Mouse (Mus musculus): ENCODE measurements around the gene Serpinb6a. TPM values are rescaled to one million over a fixed set of nuclear protein-coding genes. Genes with fewer than 3 reads are reported as not detected.
A peak's percentile ranks its signal among the peaks of the same experiment; 100 is the strongest.
"Not testable (repeated sequence)": the region's sequence is repeated elsewhere in the genome, so short reads cannot be mapped to it uniquely, and the experiment has no call there.

The Serpinb6a gene
- polyA plus RNA-seq, 1 experiment from 2014 or later, result 39.3 TPM

- H3K9ac ChIP-seq (replicated peaks; ENCODE audit: low read depth, low read length); ATAC-seq (ENCODE audit: low read depth); H3K27me3 ChIP-seq (ENCODE audit: control insufficient read depth, insufficient read depth, low read length); H3K4me2 ChIP-seq (ENCODE audit: low read depth, low read length); H3K4me3 ChIP-seq (ENCODE audit: low read depth, low read length); H3K27ac ChIP-seq (ENCODE audit: low read depth, low read length); H3K36me3 ChIP-seq (ENCODE audit: control insufficient read depth, insufficient read depth, low read length); H3K9me3 ChIP-seq (ENCODE audit: control insufficient read depth, low read length); H3K4me1 ChIP-seq (ENCODE audit: control insufficient read depth, insufficient read depth, low read length): not testable (repeated sequence)
Observed at GRCm38 (mm10) chr13:33937587-33937986, 65.0 kb downstream of the Serpinb6a start.

DNA sequence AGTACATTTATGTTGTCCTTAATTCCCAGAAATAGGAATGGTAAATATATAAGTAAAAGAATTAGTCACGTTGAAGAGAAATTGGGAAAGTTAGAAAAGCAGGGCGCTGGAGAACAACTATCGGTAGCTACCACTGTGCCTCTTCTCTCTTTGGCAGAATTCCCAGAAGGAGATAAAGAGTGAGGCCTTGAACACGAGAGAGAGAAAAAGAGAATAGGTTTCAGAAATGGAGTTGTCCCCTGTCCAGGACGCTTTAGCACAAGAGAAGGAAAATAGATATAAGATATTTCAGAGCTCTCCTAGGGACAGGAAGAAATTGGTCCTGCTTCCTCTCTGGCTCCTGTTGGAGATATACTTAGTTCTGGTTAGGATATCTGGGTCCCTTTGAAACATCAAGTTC, 65.4 kb downstream of the Serpinb6a start:
- Histone ChIP-seq H3K9ac (replicated peaks; ENCODE audit: low read depth, low read length) (no peak overlapping the region), H3K27me3 (ENCODE audit: control insufficient read depth, insufficient read depth, low read length) (no peaks in the 10 kb centered on the region), H3K4me1 (ENCODE audit: control insufficient read depth, insufficient read depth, low read length) (0 out of 2 replicates have a peak, but pooled peaks cover 4% of the 10 kb centered on the region), H3K36me3 (ENCODE audit: control insufficient read depth, insufficient read depth, low read length) (no peaks in the 10 kb centered on the region), H3K9me3 (ENCODE audit: control insufficient read depth, low read length) (no peaks in the 10 kb centered on the region), H3K4me3 (ENCODE audit: low read depth, low read length) (no peak overlapping the region), H3K4me2 (ENCODE audit: low read depth, low read length) (no peak overlapping the region), H3K27ac (ENCODE audit: low read depth, low read length) (no peak overlapping the region)
- no peak for ATAC-seq (ENCODE audit: low read depth)
- 67% methylated on average over 5 of the region's 5 CpGs for WGBS

DNA sequence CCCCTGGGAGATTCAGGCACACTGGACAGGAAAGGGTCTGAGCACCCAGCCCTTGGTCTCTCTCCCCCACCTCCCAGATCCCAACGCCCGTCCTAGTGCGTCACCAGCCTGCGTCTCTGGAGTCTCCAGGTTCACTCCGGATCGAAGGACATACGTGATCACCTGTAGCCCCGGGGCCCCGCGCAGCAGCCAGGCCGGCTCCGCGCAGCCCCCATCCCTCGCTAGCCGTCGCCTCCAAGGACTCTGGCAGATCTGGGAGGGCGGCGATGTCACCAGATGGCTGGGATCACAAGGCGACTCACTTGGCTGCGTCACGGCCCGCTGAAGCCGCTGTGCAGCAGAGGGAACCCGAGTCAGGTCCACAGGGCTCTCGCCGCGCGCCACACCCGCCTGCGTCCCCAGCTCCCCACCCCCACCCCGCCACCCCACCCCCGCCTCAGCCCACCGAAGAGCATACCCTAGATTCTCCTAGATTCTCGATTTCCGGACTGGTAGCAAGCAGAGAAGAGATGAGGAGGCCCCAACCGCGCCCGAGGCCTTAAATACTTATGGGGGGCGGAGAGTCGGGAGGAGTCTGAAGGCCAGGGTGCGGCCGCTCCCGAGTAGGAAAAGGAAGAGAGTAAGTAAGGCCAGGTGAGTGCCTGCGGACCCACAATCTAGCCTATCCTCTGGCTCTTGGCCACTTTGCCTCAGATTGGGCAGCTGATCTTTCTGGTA, 67.0 kb downstream of the Serpinb6a start:
- peak overlapping the region; percentile 50 for H3K4me3 ChIP-seq (ENCODE audit: low read depth, low read length)
- peak overlapping the region; percentile 79 for H3K9ac ChIP-seq (replicated peaks; ENCODE audit: low read depth, low read length)
- no peak overlapping the region for H3K27ac ChIP-seq (ENCODE audit: low read depth, low read length)
- 0 out of 2 replicates have a peak, but pooled peaks cover 4% of the 10 kb centered on the region for H3K4me1 ChIP-seq (ENCODE audit: control insufficient read depth, insufficient read depth, low read length)
- H3K36me3 ChIP-seq (ENCODE audit: control insufficient read depth, insufficient read depth, low read length), result no peaks in the 10 kb centered on the region
- peak; percentile 92 for ATAC-seq (ENCODE audit: low read depth)
- peak overlapping the region; percentile 76 for H3K4me2 ChIP-seq (ENCODE audit: low read depth, low read length)
- no peaks in the 10 kb centered on the region for H3K9me3 ChIP-seq (ENCODE audit: control insufficient read depth, low read length)
- H3K27me3 ChIP-seq (ENCODE audit: control insufficient read depth, insufficient read depth, low read length), result no peaks in the 10 kb centered on the region
- under 1% methylated on average over 44 of the region's 44 CpGs for WGBS

- Histone ChIP-seq H3K4me1 (ENCODE audit: control insufficient read depth, insufficient read depth, low read length) (0 out of 2 replicates have a peak, but pooled peaks cover 4% of the 10 kb centered on the region), H3K27ac (ENCODE audit: low read depth, low read length) (no peak overlapping the region), H3K4me3 (ENCODE audit: low read depth, low read length) (no peak overlapping the region), H3K9me3 (ENCODE audit: control insufficient read depth, low read length) (no peaks in the 10 kb centered on the region), H3K36me3 (ENCODE audit: control insufficient read depth, insufficient read depth, low read length) (no peaks in the 10 kb centered on the region), H3K4me2 (ENCODE audit: low read depth, low read length) (peak overlapping the region; percentile 76; the same call in 1 of the 2 replicates), H3K27me3 (ENCODE audit: control insufficient read depth, insufficient read depth, low read length) (no peaks in the 10 kb centered on the region), H3K9ac (replicated peaks; ENCODE audit: low read depth, low read length) (no peak overlapping the region)
- ATAC-seq (ENCODE audit: low read depth), result no peak
- 84% methylated on average over 6 of the region's 6 CpGs for WGBS
Observed at GRCm38 (mm10) chr13:33934743-33935142, 67.9 kb downstream of the Serpinb6a start.

- no peak overlapping the region for H3K27ac ChIP-seq (ENCODE audit: low read depth, low read length)
- no peak overlapping the region for H3K9ac ChIP-seq (replicated peaks; ENCODE audit: low read depth, low read length)
- no peaks in the 10 kb centered on the region for H3K9me3 ChIP-seq (ENCODE audit: control insufficient read depth, low read length)
- 0 out of 2 replicates have a peak, but pooled peaks cover 4% of the 10 kb centered on the region for H3K4me1 ChIP-seq (ENCODE audit: control insufficient read depth, insufficient read depth, low read length)
- H3K4me3 ChIP-seq (ENCODE audit: low read depth, low read length), result no peak overlapping the region
- no peak for ATAC-seq (ENCODE audit: low read depth)
- WGBS, result 89% methylated on average over 3 of the region's 3 CpGs
- no peak overlapping the region for H3K4me2 ChIP-seq (ENCODE audit: low read depth, low read length)
- H3K36me3 ChIP-seq (ENCODE audit: control insufficient read depth, insufficient read depth, low read length), result no peaks in the 10 kb centered on the region
- no peaks in the 10 kb centered on the region for H3K27me3 ChIP-seq (ENCODE audit: control insufficient read depth, insufficient read depth, low read length)
Observed at GRCm38 (mm10) chr13:33930912-33931311, 71.7 kb downstream of the Serpinb6a start.

- no peak overlapping the region for H3K27ac ChIP-seq (ENCODE audit: low read depth, low read length)
- WGBS, result 79% methylated on average over 2 of the region's 2 CpGs
- H3K36me3 ChIP-seq (ENCODE audit: control insufficient read depth, insufficient read depth, low read length), result no peaks in the 10 kb centered on the region
- no peak overlapping the region for H3K4me2 ChIP-seq (ENCODE audit: low read depth, low read length)
- H3K4me3 ChIP-seq (ENCODE audit: low read depth, low read length), result no peak overlapping the region
- no peak for ATAC-seq (ENCODE audit: low read depth)
- 0 out of 2 replicates have a peak, but pooled peaks cover 2% of the 10 kb centered on the region for H3K4me1 ChIP-seq (ENCODE audit: control insufficient read depth, insufficient read depth, low read length)
- no peaks in the 10 kb centered on the region for H3K9me3 ChIP-seq (ENCODE audit: control insufficient read depth, low read length)
- H3K27me3 ChIP-seq (ENCODE audit: control insufficient read depth, insufficient read depth, low read length), result no peaks in the 10 kb centered on the region
- H3K9ac ChIP-seq (replicated peaks; ENCODE audit: low read depth, low read length), result no peak overlapping the region
Observed at GRCm38 (mm10) chr13:33930281-33930680, 72.3 kb downstream of the Serpinb6a start.

DNA sequence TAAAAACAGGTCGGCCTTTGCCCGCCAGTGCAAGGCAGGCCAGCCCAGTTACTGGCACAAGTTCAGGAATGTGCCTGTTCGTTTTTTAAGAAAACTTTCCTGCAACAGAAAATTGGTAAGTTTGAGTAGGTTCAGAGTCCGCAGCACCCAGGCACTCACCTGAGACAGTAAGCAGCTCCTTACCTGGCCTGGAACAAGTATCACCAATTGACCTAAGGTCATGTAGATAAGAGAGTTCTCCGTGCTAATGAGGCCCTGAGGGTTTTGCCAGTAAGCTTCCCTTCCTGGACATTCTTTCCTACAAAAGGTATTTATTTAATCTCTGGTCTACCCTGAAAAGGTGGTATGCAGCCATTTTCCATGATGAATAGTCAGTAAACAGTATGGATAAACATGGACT, 80.9 kb downstream of the Serpinb6a start:
- no peaks in the 10 kb centered on the region for H3K27me3 ChIP-seq (ENCODE audit: control insufficient read depth, insufficient read depth, low read length)
- ATAC-seq (ENCODE audit: low read depth), result no peak
- H3K4me2 ChIP-seq (ENCODE audit: low read depth, low read length), result no peak overlapping the region
- H3K36me3 ChIP-seq (ENCODE audit: control insufficient read depth, insufficient read depth, low read length), result no peaks in the 10 kb centered on the region; the same call in 1 of the 2 replicates
- H3K27ac ChIP-seq (ENCODE audit: low read depth, low read length), result no peak overlapping the region
- H3K9ac ChIP-seq (replicated peaks; ENCODE audit: low read depth, low read length), result no peak overlapping the region
- no peaks in the 10 kb centered on the region for H3K4me1 ChIP-seq (ENCODE audit: control insufficient read depth, insufficient read depth, low read length)
- no peaks in the 10 kb centered on the region for H3K9me3 ChIP-seq (ENCODE audit: control insufficient read depth, low read length)
- H3K4me3 ChIP-seq (ENCODE audit: low read depth, low read length), result no peak overlapping the region
- WGBS, result 94% methylated on average over 5 of the region's 5 CpGs

DNA sequence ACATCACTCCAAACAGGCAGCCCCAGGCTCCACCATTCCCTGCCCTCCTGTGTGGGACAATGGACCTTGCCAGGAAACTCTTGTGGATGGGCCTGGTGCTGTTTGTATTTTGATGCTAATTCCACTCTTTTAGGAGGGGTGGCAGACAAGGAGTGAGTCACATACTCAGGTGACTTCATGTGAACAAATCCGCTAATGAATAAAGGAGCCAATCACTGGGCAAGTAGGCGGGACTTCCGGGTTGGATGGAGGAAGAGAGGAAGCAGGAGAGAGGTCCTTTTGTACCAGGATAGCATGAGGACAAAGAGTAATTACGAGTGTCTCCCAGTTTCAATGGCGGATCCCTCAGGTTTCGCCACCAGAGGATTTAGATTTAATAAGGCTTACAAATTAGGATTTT, 81.6 kb downstream of the Serpinb6a start:
- no peak overlapping the region for H3K9ac ChIP-seq (replicated peaks; ENCODE audit: low read depth, low read length)
- H3K27me3 ChIP-seq (ENCODE audit: control insufficient read depth, insufficient read depth, low read length), result no peaks in the 10 kb centered on the region
- no peak overlapping the region for H3K4me2 ChIP-seq (ENCODE audit: low read depth, low read length)
- ATAC-seq (ENCODE audit: low read depth), result no peak
- no peak overlapping the region for H3K27ac ChIP-seq (ENCODE audit: low read depth, low read length)
- no peak overlapping the region for H3K4me3 ChIP-seq (ENCODE audit: low read depth, low read length)
- 90% methylated on average over 6 of the region's 6 CpGs for WGBS
- no peaks in the 10 kb centered on the region for H3K4me1 ChIP-seq (ENCODE audit: control insufficient read depth, insufficient read depth, low read length)
- no peaks in the 10 kb centered on the region for H3K9me3 ChIP-seq (ENCODE audit: control insufficient read depth, low read length)
- no peaks in the 10 kb centered on the region; the same call in 1 of the 2 replicates for H3K36me3 ChIP-seq (ENCODE audit: control insufficient read depth, insufficient read depth, low read length)

- Histone ChIP-seq H3K27me3 (ENCODE audit: control insufficient read depth, insufficient read depth, low read length) (no peaks in the 10 kb centered on the region), H3K36me3 (ENCODE audit: control insufficient read depth, insufficient read depth, low read length) (no peaks in the 10 kb centered on the region), H3K27ac (ENCODE audit: low read depth, low read length) (no peak overlapping the region), H3K4me1 (ENCODE audit: control insufficient read depth, insufficient read depth, low read length) (no peaks in the 10 kb centered on the region), H3K9ac (replicated peaks; ENCODE audit: low read depth, low read length) (no peak overlapping the region), H3K9me3 (ENCODE audit: control insufficient read depth, low read length) (no peaks in the 10 kb centered on the region), H3K4me2 (ENCODE audit: low read depth, low read length) (no peak overlapping the region), H3K4me3 (ENCODE audit: low read depth, low read length) (no peak overlapping the region)
- no peak for ATAC-seq (ENCODE audit: low read depth)
- WGBS, result 84% methylated on average over 3 of the region's 3 CpGs
Observed at GRCm38 (mm10) chr13:33906821-33907220, 95.8 kb downstream of the Serpinb6a start.
